Mouse (Mus musculus): ENCODE data around the gene 3830406C13Rik.
"Not testable (repeated sequence)": the region's sequence is repeated elsewhere in the genome, so short reads cannot be mapped to it uniquely, and the experiment has no call there.

Gene 3830406C13Rik

DNA sequence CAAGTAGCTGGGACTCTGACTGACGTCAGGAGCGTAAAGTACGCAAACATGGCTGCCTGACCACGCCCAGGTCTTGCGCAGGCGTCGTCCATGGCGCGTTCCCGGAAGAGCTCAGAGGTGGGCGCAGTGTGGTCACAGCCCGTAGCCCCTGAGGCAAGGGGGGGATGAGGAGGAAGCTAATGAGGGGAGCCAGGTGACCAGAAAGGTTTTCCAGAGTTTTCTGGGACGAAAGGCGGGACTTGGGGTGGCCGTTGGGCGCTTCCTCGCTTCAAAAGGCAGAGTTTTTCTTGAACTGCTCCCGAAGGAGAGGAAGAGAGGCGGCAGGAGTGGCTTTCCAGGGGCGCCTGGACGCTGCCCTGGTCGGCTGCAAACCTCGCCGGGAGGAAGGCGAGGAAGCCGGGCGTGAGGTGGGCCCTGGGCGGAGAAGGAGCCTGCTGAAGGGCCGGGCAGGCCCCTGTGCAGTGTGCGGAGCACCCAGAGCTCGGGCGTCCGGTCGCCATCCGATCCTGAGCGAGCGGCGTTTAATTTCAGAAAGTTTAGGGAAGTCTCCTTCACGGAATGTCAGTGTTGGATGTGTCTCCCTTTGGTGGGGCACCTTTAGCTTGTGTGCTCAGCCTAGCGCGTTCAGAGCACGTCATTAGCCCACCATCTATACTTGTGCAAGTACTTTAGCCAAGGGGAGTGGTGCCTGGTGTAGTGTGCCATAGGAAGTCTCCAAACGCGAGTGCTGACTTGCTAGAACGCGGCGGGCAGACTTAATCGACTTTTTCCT is at the start of gene 3830406C13Rik:
TSS of gene 3830406C13Rik (plus strand) at position 33 of the 772 bp plus-strand sequence.
- peak; percentile 92 for DNase-seq

DNA sequence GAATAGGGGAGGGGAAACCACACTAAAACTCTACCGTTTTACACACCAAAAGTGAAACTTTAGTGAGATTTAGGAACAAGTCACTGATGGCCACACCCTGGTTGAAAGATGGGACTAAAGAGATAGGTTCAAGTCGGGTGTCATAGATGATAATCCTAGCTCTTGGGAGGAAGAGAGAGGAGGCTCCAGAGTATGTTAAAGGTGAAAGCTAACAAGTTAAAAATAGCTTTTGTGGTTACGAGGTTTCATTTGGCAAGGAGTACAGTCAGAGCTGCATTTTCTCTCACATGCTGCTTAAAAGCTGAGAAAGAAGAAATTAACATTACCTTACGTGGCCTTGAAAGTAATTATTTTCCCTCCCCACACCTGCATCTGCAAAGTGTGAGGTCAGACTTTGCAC is 40.2 kb upstream of the 3830406C13Rik start:
- DNase-seq, result no peak

DNA sequence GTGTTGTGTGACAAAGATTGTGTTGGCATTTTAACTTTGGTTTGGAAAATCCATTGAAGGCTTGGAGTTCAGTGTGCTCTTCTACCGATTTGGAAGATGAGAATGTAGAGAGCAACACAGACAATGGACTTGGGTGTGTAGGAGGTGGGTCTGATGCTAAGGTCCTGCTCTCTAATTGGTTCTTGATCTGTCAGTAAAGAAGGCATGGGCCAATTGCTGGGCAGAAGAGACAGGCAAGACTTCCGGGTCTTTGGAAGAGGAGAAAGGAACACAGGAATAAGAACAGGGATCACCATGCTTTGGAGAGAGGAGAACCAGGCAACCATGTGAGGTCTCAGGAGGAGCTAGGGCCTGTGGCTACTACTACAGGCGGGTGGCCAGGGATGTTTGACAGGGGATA is 7.9 kb upstream of the 3830406C13Rik start:
- DNase-seq, result no peak

DNA sequence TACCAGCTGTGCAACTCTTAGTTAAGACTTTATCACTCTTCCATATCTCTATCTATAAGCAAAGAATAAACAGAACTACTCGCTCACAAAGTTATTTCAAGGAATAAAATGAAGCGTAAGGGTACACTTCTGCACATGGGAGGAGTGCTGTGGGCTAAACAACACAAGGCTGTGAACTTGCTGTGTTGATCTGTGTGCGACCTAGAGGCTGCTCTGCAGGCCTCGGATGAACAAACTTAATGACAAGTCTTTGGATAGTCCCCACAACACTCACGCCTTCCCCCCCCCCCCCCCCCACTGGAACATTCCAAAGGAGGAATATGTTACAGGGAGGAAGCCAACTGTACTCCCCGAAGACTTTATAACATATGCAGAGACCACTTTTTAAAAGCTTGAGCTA is 332 bp upstream of the 3830406C13Rik start, which contains the start of gene Gm49355:
TSS of gene Gm49355 (plus strand) at position 336 of the 400 bp plus-strand sequence.
- no peak for DNase-seq

DNA sequence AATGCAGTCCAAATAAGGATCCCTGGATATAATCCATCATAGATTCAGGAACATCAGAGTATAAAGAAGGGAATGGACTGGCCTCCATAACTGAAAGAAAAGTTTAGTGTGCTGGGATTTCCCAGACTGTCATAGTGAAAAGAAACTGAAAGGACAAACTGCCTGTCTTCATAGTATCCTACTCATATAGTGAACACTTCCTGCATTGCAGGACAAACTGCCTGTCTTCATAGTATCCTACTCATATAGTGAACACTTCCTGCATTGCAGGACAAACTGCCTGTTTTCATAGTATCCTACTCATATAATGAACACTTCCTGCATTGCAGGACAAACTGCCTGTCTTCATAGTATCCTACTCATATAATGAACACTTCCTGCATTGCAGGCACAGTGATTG is 5.8 kb downstream of the 3830406C13Rik start:
- DNase-seq, result not testable (repeated sequence)

DNA sequence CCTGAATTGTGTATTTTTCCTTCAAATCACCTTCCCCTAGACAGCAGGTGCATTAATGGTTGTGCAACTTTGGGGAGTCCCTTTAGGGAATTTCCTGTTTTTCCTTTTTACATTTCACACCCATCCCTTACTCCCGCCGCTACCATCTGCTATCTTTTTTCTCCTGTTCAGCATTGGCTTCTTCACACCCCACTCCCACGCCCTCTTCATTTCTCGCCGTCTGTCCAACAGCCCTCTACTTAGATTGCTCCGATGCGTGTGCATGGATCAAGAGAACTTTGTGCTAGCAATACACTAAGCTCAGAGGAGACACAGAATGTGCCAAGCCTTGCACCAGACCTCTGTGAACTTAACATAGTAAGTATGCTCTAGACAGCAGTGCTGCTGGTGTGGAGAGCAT is 12.4 kb downstream of the 3830406C13Rik start:
- DNase-seq, result no peak

DNA sequence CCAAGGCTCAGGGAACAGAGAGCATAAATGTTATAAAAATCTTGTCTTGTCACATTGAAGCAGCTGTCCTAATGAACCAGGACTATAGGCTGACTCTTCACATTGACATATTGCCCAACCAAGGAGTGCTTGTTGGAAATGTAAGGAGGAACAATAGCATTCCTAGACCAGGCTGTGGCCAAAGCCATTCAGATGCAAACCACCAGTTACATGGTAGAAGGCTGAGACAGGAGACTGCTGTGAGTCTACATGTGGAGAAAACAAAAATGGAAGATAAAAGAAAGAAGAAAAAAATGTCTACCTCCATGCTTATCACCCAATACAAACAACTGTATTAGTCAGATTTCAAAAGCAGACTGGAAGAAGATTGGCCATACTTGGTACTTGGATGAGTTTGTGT is 15.2 kb downstream of the 3830406C13Rik start:
- no peak for DNase-seq

DNA sequence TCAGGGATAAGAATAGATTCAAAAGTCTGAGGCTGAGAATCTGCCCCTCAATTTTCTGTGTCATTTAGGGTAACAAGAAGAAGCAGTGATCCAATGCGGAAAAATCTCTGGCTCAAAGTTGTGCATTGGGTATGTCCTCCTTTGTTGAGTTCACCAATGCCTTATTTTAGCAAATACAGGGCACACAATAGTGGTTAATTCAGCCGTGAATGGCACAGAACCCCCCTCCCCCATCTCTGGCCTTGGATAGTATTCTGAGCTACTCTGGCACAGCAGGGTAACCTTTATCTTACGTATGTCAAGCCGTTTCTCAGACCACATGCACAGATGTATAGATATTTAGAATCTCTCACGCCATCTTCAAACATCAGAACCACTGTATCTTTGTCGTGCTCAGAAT is 15.7 kb downstream of the 3830406C13Rik start:
- DNase-seq, result no peak

DNA sequence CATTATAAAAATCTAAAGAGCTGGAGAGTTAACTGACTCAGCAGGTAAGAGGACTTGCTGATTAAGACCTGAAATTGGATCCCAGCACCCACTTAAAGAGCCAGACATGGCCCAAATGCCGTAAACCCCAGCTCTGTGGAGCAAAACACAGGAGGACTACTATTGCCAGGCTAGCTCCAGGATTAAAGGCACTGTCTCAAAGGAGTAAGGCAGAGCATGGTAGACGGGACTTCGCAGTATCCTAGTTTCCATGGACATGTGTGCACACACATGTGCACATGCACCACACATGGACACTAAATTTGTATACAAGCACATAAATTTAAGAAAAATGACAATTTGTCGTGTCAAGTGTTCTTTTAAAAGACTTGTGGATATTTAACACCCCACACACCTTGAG is 16.3 kb downstream of the 3830406C13Rik start:
- DNase-seq, result no peak

DNA sequence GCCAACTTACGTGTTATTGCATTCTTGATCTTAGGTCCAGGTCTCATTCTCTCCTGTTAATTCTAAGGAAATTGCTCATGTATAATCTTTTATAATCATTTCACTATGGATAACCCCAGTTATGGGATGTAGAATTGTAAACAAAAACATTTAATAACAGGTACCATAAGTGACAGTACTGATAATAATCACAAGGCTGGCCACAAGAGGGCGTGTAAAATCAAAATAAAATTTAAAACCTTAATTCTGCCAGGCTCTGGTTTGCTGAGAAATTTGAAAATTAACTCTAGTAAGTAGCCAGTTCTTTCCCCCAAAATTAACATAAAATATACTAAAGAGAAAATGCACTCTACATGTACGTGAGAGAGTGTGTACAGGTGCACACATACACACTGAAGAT is 16.7 kb downstream of the 3830406C13Rik start:
- DNase-seq, result peak; percentile 26

DNA sequence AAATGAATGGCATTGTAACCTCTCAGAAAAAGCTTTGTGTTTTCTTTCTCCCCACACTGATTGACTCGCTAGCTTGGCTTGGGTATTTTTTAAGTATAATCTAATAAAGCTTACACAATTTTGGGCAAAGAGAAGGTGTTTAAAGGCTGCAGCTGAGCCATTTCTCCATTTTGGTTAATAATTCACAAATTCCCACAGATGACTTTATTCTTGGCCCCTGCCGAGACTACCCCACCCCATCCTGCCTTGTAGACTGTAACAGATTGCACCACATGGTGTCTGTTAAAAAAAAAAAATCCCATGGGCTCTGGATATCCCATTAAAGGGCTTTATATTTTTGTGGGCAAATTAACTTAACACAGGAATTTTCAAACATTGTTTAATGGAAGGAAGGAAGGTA is 19.1 kb downstream of the 3830406C13Rik start:
- DNase-seq, result no peak

DNA sequence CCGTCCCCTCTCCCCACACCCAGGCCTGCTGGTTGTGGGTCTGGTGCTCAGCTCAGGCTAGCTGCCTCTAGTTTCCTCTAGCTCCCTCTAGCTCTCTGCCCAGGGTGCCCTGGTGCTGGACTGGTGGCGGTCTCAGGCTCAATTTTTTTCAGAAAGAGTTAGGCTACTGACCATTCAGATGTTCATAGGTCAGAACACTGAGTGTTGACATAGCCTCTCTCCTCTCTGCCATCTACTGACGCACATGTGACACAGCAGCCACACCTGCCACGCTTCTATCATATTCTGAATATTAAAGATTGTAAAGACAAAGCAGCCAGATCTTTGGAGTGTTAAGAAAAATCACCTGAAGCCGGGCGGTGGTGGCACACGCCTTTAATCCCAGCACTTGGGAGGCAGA is 49.6 kb downstream of the 3830406C13Rik start:
- DNase-seq, result no peak

DNA sequence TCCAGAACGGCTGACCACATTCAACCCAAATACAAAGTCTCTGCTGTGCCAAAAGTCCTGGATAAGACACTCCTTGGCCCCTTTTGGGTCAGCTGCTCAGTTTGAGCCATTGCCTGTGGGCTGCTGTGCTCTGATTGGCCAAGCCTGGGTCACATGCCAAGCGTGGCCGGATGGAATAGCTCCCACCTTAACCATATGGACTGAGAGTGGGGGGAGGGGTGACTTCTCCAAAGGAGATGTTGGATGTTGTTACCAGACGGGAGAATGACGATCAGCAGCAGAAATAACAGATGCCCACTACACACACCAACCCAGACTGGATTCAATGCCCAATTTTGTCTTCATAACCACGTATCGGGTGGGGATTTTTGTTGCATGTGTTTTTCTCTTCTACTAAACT is 51.0 kb downstream of the 3830406C13Rik start:
- DNase-seq, result no peak

DNA sequence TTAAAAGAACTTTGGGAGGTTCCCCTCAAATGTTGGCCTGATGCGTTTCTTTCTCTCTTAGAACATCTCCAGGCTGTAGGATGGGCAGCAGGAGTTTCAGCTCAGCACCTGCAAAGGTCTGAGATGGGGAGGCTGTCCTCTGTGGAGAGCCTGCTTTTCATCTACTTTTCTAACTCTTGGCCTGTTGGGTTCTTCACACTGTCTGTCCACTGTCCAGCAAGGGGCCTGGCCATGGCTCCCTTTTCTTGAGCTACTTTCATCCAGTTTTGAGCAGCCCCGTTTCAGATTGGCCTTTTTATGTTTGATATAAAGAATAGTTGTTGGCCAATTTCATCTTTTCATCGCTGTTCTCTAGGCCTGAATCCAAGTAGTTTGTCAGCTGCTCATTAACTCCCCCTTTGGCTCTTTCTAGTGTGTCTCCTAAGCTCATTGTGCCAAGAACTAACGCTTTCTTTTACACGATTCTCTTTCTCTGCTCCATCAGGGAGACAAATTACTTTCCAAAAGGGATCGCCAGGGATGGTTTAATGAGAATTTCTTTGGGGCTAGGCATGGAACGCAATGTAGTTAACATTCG is 53.5 kb downstream of the 3830406C13Rik start:
- no peak for DNase-seq

DNA sequence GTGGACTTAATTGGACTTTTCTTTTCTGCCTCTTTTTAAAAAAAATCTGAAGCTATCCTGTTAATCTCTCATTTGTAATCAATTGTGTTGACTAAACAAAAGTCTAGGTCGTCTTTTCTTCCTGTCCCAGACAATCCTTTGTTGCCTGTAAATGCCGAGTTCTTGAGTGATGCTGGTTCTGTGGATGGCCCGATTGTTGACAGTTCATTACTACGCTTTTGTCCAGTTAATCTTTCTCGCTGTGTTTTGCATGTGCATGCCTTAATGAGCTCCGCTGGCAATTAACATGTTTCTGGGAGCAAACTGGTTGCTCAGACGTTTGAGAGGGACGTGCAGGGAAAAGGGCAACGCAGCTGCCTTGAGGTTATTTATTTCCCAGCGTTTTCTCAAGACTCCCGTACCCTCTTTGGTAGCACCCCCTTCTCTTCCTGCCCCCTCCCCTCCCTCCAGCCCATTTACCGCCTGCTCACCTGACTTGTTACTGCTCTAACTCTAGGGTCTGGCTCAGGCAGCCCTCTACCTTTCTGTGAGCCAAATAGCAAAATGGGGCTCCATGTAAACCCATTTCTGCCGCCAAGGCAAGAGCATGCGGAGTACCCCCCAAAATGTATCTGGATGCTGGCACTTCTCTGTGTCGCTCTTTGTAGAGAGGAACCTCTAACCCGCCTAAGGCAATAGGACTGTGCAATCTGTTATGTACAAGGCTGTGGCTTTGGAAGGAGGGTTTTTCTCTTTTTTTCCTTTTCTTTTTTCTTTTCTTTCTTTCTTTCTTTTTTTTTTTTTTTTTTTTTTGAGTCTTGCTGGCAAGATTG is 54.2 kb downstream of the 3830406C13Rik start:
- DNase-seq, result no peak

DNA sequence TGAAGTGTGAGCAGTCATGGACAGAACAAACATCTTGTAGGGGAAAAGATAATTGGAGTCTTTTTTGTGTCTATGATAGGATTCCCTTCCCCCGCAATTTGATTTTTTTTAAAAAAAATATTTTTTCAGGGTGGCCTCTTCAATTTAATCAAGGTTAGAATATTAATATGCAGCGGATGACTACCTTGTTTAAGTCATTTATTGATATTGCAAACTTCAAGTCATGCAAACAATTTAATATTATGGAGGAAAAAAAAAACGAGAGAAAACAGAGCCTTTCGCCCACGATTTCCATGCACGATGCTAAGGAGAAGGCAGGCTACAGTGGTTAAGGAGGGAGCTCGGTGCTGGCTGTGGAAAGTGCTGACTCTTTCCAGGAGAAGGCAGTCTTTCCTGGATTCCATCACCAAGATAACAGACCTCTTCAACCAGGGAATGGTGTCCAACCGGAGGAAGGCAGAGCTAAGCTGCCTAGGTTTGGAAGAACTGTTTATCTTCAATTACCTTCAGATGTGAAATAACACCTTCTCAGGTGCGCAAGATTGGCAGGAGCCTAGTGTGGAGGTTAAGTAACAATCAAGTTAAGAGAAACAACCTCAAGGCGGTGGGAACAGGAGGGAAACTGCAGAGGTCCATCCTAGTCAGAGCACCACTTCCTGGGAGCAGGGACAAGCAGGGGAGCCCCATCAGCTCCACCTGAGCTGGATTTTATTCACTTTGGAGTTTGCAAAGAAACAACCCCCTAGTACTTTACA is 55.0 kb downstream of the 3830406C13Rik start:
- DNase-seq, result no peak

DNA sequence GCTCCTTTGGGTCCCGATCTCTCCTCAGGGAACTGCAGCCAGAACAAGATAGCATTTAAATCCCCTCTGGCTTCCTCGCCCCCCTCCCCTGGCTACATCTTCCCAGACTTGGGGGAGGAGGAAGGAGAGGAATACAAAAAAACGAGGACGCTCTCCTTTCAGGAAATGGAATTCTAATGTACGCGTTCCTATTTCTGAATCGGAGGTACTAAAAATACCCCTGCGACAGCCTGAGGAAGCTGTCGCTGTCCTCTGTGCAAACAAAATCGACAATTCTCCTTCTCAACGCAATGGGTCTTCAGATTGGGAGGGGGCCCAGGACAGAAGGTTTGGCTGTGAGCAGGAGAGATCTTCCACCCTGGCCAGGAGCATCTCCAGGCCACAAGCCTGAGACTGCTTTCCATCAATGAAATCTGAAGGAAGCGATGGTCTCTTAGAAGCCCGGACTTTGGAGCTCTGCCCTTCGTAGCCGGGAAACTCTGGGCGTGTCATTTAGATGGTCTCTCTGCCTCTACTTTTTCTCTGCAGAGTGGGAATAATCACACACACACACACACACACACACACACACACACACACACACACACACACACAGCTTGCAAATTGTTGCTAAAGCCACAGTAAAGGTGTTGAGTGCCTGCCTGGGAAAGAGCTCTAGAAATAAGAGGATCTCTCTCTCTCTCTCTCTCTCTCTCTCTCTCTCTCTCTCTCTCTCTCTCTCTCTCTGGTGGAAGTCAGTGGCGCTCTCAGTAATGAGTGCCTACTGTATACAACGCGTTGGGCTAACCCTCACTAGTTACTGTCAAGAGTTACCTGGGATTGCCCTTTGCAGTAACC is 56.5 kb downstream of the 3830406C13Rik start:
- no peak for DNase-seq

DNA sequence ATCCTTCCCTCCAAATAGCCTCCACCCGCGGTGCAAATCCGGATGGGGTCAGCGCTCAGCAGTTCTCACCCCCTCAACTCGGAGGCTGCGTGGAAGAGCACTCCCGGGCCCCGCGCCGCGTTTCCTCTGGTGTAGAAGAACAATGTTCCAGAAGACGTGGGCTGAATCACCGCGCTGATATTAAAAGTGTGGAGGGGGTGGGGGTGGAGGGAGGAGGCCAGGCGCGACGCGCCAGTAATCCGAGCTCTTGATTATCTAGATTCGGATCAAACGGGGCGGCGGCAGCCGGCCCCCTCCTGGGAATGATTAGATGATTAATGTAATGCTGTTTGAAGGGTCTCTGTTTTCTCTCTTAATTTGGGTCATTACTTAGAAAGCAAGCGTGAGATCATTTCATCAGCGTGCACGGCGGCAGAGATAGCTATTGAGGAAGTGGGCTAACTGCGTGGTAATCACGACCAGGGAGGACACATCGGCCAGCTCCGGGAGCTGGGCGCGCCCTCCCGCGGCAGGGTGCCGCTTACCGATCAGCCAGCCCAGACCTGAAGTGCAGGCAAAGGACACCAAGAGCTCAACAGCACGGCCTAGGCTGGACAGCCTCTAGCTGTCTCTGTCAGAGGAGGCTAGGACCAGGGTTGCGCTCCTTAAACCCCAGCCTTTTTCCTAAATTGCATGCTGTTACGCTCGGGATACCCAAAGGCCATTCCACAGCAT is 57.3 kb downstream of the 3830406C13Rik start:
- DNase-seq, result no peak

DNA sequence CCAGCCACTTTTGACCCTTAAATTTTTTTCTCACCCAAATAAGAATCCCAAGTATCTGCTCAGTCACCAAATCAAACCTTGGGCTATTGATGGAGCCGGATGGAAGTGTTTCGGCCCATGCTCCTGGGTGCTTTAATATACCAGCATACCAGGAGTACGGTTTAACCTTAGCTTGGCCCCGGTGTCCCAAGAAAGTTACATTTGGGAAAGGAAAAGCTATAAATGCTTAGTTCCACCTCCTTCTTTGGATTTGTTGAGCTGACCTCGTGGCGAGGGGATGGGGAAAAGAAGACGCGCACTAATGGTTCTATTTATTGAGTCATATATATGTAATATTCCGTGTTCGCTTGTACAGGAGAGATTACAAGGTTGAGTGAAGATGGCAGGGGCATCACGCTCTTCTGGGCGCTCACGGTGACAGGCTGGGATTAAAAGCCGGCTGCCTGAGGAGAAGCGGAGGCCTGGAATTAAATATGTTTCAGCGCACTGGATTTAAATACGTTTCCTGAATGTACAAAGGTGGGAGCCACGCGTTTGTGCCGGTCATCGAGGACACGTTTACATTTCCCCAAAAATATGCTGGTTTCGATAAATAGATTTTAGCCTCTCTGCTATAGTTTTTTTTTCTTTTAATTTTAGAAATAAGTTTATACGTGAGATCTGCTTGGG is 58.0 kb downstream of the 3830406C13Rik start:
- DNase-seq, result no peak

DNA sequence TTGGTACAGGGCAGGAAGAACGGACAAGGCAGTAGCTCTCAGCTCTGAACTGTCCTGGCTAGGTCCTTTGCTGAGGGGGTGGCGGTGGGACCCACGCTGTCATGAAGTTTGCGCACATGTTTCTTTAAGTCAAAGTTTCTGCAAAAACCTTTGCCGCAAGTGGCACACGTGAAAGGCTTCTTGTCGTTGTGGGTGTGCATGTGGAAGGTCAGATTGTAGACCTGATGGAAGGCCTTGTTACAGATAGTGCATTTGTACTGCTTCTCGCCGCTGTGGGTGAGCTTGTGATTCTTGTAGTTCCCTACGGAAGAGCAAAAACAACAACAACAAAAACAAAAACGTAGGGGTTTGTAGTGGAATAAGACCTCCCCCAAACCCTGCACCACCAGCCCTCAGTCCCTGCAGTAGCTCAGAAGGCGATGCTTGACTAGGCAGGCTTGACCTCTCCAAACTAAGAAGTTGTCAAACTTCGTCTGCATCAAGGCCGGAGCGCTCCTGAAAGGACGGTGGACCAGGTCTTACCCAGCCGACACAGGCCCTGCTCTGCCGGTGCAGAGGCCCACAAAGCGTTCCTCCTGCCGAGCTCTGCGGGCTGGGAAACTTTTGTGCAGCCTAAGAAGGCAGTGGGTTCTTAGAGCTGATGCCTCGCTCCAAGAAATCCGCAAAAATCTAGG is 58.6 kb downstream of the 3830406C13Rik start:
- no peak for DNase-seq
